Mouse (Mus musculus) myocyte (in vitro differentiated cells): ENCODE measurements around the gene Plekhm2. TPM values are rescaled to one million over a fixed set of nuclear protein-coding genes. Genes with fewer than 3 reads are reported as not detected.

ENCODE experiments used
- H3K27me3 ChIP-seq: one replicate; pipeline ENCODE4 v1.6.1; 2011; ENCODE audit not compliant: control insufficient read depth, insufficient read depth, insufficient read length
- H3K36me3 ChIP-seq: one replicate; pipeline ENCODE4 v1.6.1; 2011; ENCODE audit not compliant: control insufficient read depth, insufficient read depth
- H3K4me2 ChIP-seq: one replicate; pipeline ENCODE4 v1.6.1; 2011; ENCODE audit warnings: low read depth, control low read depth
- H3K4me3 ChIP-seq: one replicate; pipeline ENCODE4 v1.5.1; 2011; ENCODE audit warnings: mild to moderate bottlenecking, control low read depth, moderate library complexity
- H3K79me2 ChIP-seq: one replicate; pipeline ENCODE4 v1.6.1; 2011; ENCODE audit not compliant: control insufficient read depth, insufficient read depth
- H3ac ChIP-seq: one replicate; pipeline ENCODE4 v1.6.1; 2011; ENCODE audit not compliant: control insufficient read depth, insufficient read length
- CEBPB ChIP-seq: IDR thresholded peaks from 2 replicates; pipeline ENCODE4 v1.6.1; 2011; ENCODE audit warnings: mild to moderate bottlenecking, moderate library complexity; ENCODE audit not compliant: poor library complexity, insufficient read depth, severe bottlenecking
- E2F4 ChIP-seq: IDR thresholded peaks from one replicate; pipeline ENCODE4 v1.6.1; 2011; ENCODE audit warnings: mild to moderate bottlenecking, control low read depth, moderate library complexity; ENCODE audit not compliant: insufficient read depth
- MAX ChIP-seq: IDR thresholded peaks from one replicate; pipeline ENCODE4 v1.6.1; 2011; ENCODE audit warnings: low read depth, mild to moderate bottlenecking, control low read depth
- MYOD1 ChIP-seq, 3 experiments: IDR thresholded peaks; one replicate each; pipeline ENCODE4 v1.6.1; 2011; ENCODE audit warnings: control low read depth in 2 of 3, low read depth in 2 of 3, mild to moderate bottlenecking in 2 of 3, moderate library complexity in 1 of 3; ENCODE audit not compliant: insufficient read length in 2 of 3, control insufficient read depth in 1 of 3
- MYOG ChIP-seq, 3 experiments: IDR thresholded peaks; one replicate each; pipeline ENCODE4 v1.6.1; 2011; ENCODE audit warnings: control low read depth in 2 of 3, low read depth in 2 of 3, mild to moderate bottlenecking in 2 of 3; ENCODE audit not compliant: insufficient read length in 2 of 3, control insufficient read depth in 1 of 3, insufficient read depth in 1 of 3
- POLR2A ChIP-seq: IDR thresholded peaks from one replicate; pipeline ENCODE4 v1.6.1; 2011; ENCODE audit warnings: low read depth, mild to moderate bottlenecking, control low read depth, moderate library complexity; ENCODE audit not compliant: insufficient read length
- POLR2AphosphoS2 ChIP-seq: IDR thresholded peaks from one replicate; pipeline ENCODE4 v1.6.1; 2011; ENCODE audit warnings: low read depth, control low read depth; ENCODE audit not compliant: insufficient read length
- REST ChIP-seq: IDR thresholded peaks from one replicate; pipeline ENCODE4 v1.6.1; 2011; ENCODE audit warnings: mild to moderate bottlenecking, control low read depth, moderate library complexity; ENCODE audit not compliant: insufficient read depth, insufficient read length
- SRF ChIP-seq: IDR thresholded peaks from one replicate; pipeline ENCODE4 v1.6.1; 2011; ENCODE audit warnings: low read depth; ENCODE audit not compliant: control insufficient read depth, insufficient read length
- TCF12 ChIP-seq: IDR thresholded peaks from one replicate; pipeline ENCODE4 v1.6.1; 2011; ENCODE audit warnings: mild to moderate bottlenecking, control low read depth; ENCODE audit not compliant: poor library complexity, insufficient read depth, severe bottlenecking
- TCF3 ChIP-seq: IDR thresholded peaks from one replicate; pipeline ENCODE4 v1.6.1; 2011; ENCODE audit warnings: low read depth, control low read depth; ENCODE audit not compliant: insufficient read length
- USF1 ChIP-seq: IDR thresholded peaks from one replicate; pipeline ENCODE4 v1.6.1; 2011; ENCODE audit warnings: low read depth, mild to moderate bottlenecking, control low read depth, moderate library complexity
- polyA plus RNA-seq: library from polyadenylated mRNA; unstranded; fragments of >200 nt; fragmentation: generic; extraction: Trizol; gene quantifications from one replicate; pipeline ENCODE4 v1.2.1, GENCODE M21; 2012; ENCODE audit warnings: missing spikeins

Gene Plekhm2
- polyA plus RNA-seq, 1 experiment: 20.4 TPM

- no peaks in the 10 kb centered on the region for H3K27me3 ChIP-seq
- no peak overlapping the region for H3K4me3 ChIP-seq
- TF ChIP-seq TCF12: no peak
- no peak for TF ChIP-seq MYOD1 (IDR thresholded peaks at IDR 0.05; ENCODE audit: control insufficient read depth in 1 of 3, insufficient read length in 2 of 3, low read depth in 2 of 3)
- no peak for TF ChIP-seq MAX
- no peak for TF ChIP-seq POLR2AphosphoS2
- TF ChIP-seq TCF3: no peak
- TF ChIP-seq MYOG (IDR thresholded peaks at IDR 0.05; ENCODE audit: control insufficient read depth in 1 of 3, insufficient read depth in 1 of 3, insufficient read length in 2 of 3, low read depth in 2 of 3): no peak
- no peak for TF ChIP-seq POLR2A
- TF ChIP-seq E2F4: no peak
- no peak for TF ChIP-seq USF1
- no peak for TF ChIP-seq SRF
- no peak for TF ChIP-seq CEBPB
- no peak for TF ChIP-seq REST
- no peak overlapping the region for H3K4me2 ChIP-seq
- no peaks in the 10 kb centered on the region for H3K36me3 ChIP-seq
- no peak overlapping the region for H3ac ChIP-seq
- H3K79me2 ChIP-seq: no peaks in the 10 kb centered on the region
Measured at GRCm38 (mm10) chr4:141609538-141609937, 55.2 kb downstream of the Plekhm2 start.

- no peaks in the 10 kb centered on the region for H3K27me3 ChIP-seq
Measured at GRCm38 (mm10) chr4:141605861-141606260, 58.8 kb downstream of the Plekhm2 start, which contains the start of gene Fblim1. Gene Fblim1 (minus strand): TSS chr4:141606096.

GRCm38 (mm10) chr4:141605421-141605820 lies 59.3 kb downstream of the Plekhm2 start:
- no peak overlapping the region for H3ac ChIP-seq
- TF ChIP-seq POLR2A (no peak), SRF (no peak), TCF12 (no peak), MYOG (IDR thresholded peaks at IDR 0.05; ENCODE audit: control insufficient read depth in 1 of 3, insufficient read depth in 1 of 3, insufficient read length in 2 of 3, low read depth in 2 of 3) (no peak)
- H3K4me2 ChIP-seq: peak overlapping the region; percentile 53
- H3K36me3 ChIP-seq: no peaks in the 10 kb centered on the region
- H3K4me3 ChIP-seq: no peak overlapping the region
- no peaks in the 10 kb centered on the region for H3K79me2 ChIP-seq
- H3K27me3 ChIP-seq: no peaks in the 10 kb centered on the region

More at GRCm38 (mm10) chr4:141605861-141606260, 58.8 kb downstream of the Plekhm2 start, which contains the start of gene Fblim1:
- no peak within 1 kb of the TSS for H3ac ChIP-seq
- TF ChIP-seq SRF: no peak
- no peak for TF ChIP-seq TCF3
- no peak for TF ChIP-seq MAX
- TF ChIP-seq CEBPB: no peak
- TF ChIP-seq MYOD1 (IDR thresholded peaks at IDR 0.05; ENCODE audit: control insufficient read depth in 1 of 3, insufficient read length in 2 of 3, low read depth in 2 of 3): peak in 2 of 3 experiments; percentile 12 to 50
- TF ChIP-seq MYOG (IDR thresholded peaks at IDR 0.05; ENCODE audit: control insufficient read depth in 1 of 3, insufficient read depth in 1 of 3, insufficient read length in 2 of 3, low read depth in 2 of 3): peak in 1 of 3 experiments; percentile 66
- TF ChIP-seq POLR2A: no peak
- no peak for TF ChIP-seq E2F4
- no peak for TF ChIP-seq REST
- TF ChIP-seq POLR2AphosphoS2: no peak
- peak; percentile 23 for TF ChIP-seq USF1
- TF ChIP-seq TCF12: peak; percentile 30
- no peaks in the 10 kb centered on the region for H3K79me2 ChIP-seq
- no peak within 1 kb of the TSS for H3K4me3 ChIP-seq
- peak within 1 kb of the TSS; percentile 53 for H3K4me2 ChIP-seq
- H3K36me3 ChIP-seq: no peaks in the 10 kb centered on the region

- H3K4me3 ChIP-seq: no peak overlapping the region
- H3K79me2 ChIP-seq: no peaks in the 10 kb centered on the region
- H3K4me2 ChIP-seq: no peak overlapping the region
- no peaks in the 10 kb centered on the region for H3K27me3 ChIP-seq
- TF ChIP-seq CEBPB (no peak), TCF12 (no peak), USF1 (no peak), MAX (no peak), REST (no peak), SRF (no peak), MYOD1 (IDR thresholded peaks at IDR 0.05; ENCODE audit: control insufficient read depth in 1 of 3, insufficient read length in 2 of 3, low read depth in 2 of 3) (no peak), POLR2AphosphoS2 (no peak), POLR2A (no peak), MYOG (IDR thresholded peaks at IDR 0.05; ENCODE audit: control insufficient read depth in 1 of 3, insufficient read depth in 1 of 3, insufficient read length in 2 of 3, low read depth in 2 of 3) (no peak), TCF3 (no peak), E2F4 (no peak)
- H3ac ChIP-seq: no peak overlapping the region
- no peaks in the 10 kb centered on the region for H3K36me3 ChIP-seq
Measured at GRCm38 (mm10) chr4:141604493-141604892, 60.2 kb downstream of the Plekhm2 start.

GRCm38 (mm10) chr4:141603921-141604320 lies 60.8 kb downstream of the Plekhm2 start:
- H3K4me3 ChIP-seq: no peak overlapping the region
- no peak overlapping the region for H3K4me2 ChIP-seq
- no peaks in the 10 kb centered on the region for H3K36me3 ChIP-seq
- H3K79me2 ChIP-seq: no peaks in the 10 kb centered on the region
- TF ChIP-seq POLR2A: no peak
- TF ChIP-seq MYOG (IDR thresholded peaks at IDR 0.05; ENCODE audit: control insufficient read depth in 1 of 3, insufficient read depth in 1 of 3, insufficient read length in 2 of 3, low read depth in 2 of 3): peak in 1 of 3 experiments; percentile 30
- no peak overlapping the region for H3ac ChIP-seq
- no peaks in the 10 kb centered on the region for H3K27me3 ChIP-seq
